Mouse (Mus musculus) layer of hippocampus, adult 2 months (tissue): ENCODE results near the gene Il34. TPM values are rescaled to one million over a fixed set of nuclear protein-coding genes. Genes with fewer than 3 reads are reported as not detected.

Experiments used
- DNase-seq, 2 experiments: peaks; one replicate each; pipeline ENCODE4 v3.0.0; 2022; ENCODE audit warnings: low spot score in 2 of 2
- H3K27ac ChIP-seq: fragments of 200-600 bp; 2 replicates; pipeline ENCODE4 v1.8.1; 2022
- H3K4me3 ChIP-seq: fragments of 200-600 bp; 2 replicates; pipeline ENCODE4 v1.8.1; 2022; ENCODE audit warnings: mild to moderate bottlenecking
- CTCF ChIP-seq: fragments of 200-600 bp; conservative IDR thresholded peaks from 2 replicates; pipeline ENCODE4 v1.8.1; 2022; ENCODE audit warnings: antibody characterized with exemption, mild to moderate bottlenecking, moderate library complexity
- long read RNA-seq, 2 experiments: library from polyadenylated mRNA; stranded (forward); transcript quantifications; one replicate each; pipeline ENCODE4 v2.0.0; 2021; ENCODE audit warnings: borderline mapping rate in 2 of 2
- total RNA-seq, 2 experiments: library from RNA; stranded (reverse); gene quantifications; 2 replicates each; pipeline ENCODE4 v1.2.3; 2021

The Il34 gene
- 10 to 100 TPM; 64.7 to 71.5 TPM for total RNA-seq
- long read RNA-seq, experiment 1, partial matches to known transcripts: 24 of 42 reads
- long read RNA-seq, experiment 1, other reads (novel, unspliced or antisense): 14 of 42 reads
- long read RNA-seq, experiment 2, partial matches to known transcripts: 23 of 45 reads
- long read RNA-seq, experiment 2, other reads (novel, unspliced or antisense): 19 of 45 reads

GRCm38 (mm10) chr8:110805669-110806068 is at the start of gene Il34:
Il34 (minus strand) TSS chr8:110805924.
- DNase-seq: no peak
- no peak within 1 kb of the TSS for H3K27ac ChIP-seq
- TF ChIP-seq CTCF: no peak
- H3K4me3 ChIP-seq: peak within 1 kb of the TSS; percentile 11; the same call in 1 of the 2 replicates

DNA sequence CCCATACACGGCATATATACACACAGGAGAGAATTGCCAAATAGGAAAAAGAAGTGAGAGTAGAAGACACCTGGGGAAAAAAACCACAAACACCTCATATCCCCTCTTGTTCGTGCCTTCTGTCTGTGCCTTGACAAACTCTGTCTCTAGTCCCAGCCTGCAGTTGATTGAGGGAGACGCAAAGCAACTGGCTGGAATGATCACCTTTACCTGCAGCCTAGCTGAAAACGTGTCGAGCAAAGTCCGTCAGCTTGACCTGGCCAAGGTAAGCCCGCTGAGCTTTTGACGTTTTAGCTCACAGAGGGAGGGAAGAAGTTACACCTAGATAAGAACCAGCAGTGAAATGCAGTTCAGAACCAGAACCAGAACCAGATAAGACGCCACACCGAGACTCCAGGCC is 45.5 kb upstream of the Il34 start:
- DNase-seq: no peak
- H3K27ac ChIP-seq: no peak overlapping the region
- no peak for TF ChIP-seq CTCF

GRCm38 (mm10) chr8:110847645-110848495 is 42.1 kb upstream of the Il34 start:
- TF ChIP-seq CTCF: no peak
- H3K4me3 ChIP-seq: peak overlapping the region; percentile 87
- H3K27ac ChIP-seq: no peak overlapping the region
- no peak for DNase-seq

More for the DNA sequence above, 45.5 kb upstream of the Il34 start:
- H3K4me3 ChIP-seq: no peak overlapping the region

DNA sequence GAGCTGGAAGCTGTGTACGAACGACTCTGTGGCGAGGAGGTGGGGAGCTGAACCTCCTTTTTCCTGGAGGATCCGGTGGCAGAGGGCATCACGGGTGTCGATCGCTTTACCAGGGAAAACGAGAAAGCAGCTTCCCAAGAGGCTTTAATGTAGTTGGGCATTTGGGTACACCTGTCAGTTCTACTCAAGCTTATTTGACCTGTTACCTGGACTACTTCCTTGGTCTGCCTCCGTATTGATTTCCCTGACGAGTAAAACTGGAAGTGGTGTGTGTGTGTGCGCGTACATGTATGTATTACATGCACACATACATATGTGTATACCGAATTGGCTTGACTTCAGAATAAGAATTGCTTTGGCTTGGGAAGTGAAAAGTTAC is 41.4 kb upstream of the Il34 start:
- no peak for DNase-seq
- Histone ChIP-seq H3K4me3 (peak overlapping the region; percentile 87), H3K27ac (peak overlapping the region; percentile 96)
- TF ChIP-seq CTCF: no peak

- DNase-seq: peak; percentile 82 to 86
- peak within 1 kb of the TSS; percentile 96 for H3K27ac ChIP-seq
- peak; percentile 31 for TF ChIP-seq CTCF
These were observed 40.9 kb upstream of the Il34 start, which contains the start of the genes Cog4 and Sf3b3 for GRCm38 (mm10) chr8:110846405-110847170. Cog4 (plus strand) TSS chr8:110846600. Sf3b3 (minus strand) TSS chr8:110846787.

GRCm38 (mm10) chr8:110845821-110846404 is 40.2 kb upstream of the Il34 start:
- H3K27ac ChIP-seq: peak overlapping the region; percentile 96
- DNase-seq: no peak
- no peak for TF ChIP-seq CTCF
- peak overlapping the region; percentile 87 for H3K4me3 ChIP-seq

More at GRCm38 (mm10) chr8:110846405-110847170, 40.9 kb upstream of the Il34 start, which contains the start of the genes Cog4 and Sf3b3:
- peak within 1 kb of the TSS; percentile 87 for H3K4me3 ChIP-seq

- H3K4me3 ChIP-seq: peak overlapping the region; percentile 87
- no peak for TF ChIP-seq CTCF
These were observed 39.2 kb upstream of the Il34 start for GRCm38 (mm10) chr8:110844941-110845340.

GRCm38 (mm10) chr8:110843207-110843606 is 37.5 kb upstream of the Il34 start:
- H3K4me3 ChIP-seq: no peak overlapping the region
- no peak for DNase-seq
- H3K27ac ChIP-seq: no peak overlapping the region
- TF ChIP-seq CTCF: no peak

More at GRCm38 (mm10) chr8:110844941-110845340, 39.2 kb upstream of the Il34 start:
- H3K27ac ChIP-seq: no peak overlapping the region
- no peak for DNase-seq

DNA sequence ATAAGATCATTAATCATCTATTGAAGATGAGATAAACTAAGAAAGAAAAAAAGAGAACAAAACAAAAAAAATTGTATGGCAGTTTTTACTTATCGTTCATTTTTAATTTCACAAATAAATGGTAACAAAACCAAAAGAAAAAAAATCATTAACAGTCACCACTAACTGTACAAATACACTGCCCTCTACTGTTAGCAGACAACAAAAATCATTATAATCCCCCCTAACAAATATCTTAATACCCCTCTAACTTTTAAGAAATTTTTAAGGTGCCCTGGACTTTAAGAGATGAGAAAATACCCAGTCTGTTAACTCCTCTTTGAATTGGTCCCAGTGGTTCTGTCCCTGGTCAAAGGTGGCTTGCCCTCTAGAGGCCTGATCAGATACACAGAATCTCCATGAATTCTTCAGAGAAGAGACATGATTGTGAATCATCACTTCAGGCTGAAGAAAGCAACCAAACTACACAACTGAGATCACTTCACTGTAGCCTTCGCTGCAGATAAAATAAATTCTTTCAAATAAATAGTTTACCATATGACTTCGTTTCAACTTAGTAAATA is 36.4 kb upstream of the Il34 start:
- peak; percentile 73 for TF ChIP-seq CTCF
- no peak for DNase-seq
- Histone ChIP-seq H3K27ac (no peak overlapping the region), H3K4me3 (no peak overlapping the region)

- no peak for DNase-seq
- Histone ChIP-seq H3K27ac (no peak overlapping the region), H3K4me3 (no peak overlapping the region)
- 0 out of 2 replicates have a peak, but pooled peaks have one; percentile 7 for TF ChIP-seq CTCF
These were observed 26.2 kb upstream of the Il34 start for GRCm38 (mm10) chr8:110831956-110832355.

- DNase-seq: no peak
- no peak for TF ChIP-seq CTCF
- Histone ChIP-seq H3K27ac (no peak overlapping the region), H3K4me3 (no peak overlapping the region)
These were observed 22.8 kb upstream of the Il34 start for GRCm38 (mm10) chr8:110828511-110828910.

GRCm38 (mm10) chr8:110824861-110825260 is 19.1 kb upstream of the Il34 start:
- Histone ChIP-seq H3K4me3 (no peak overlapping the region), H3K27ac (no peak overlapping the region)
- no peak for TF ChIP-seq CTCF
- no peak for DNase-seq

- H3K4me3 ChIP-seq: no peak overlapping the region
These were observed 16.2 kb upstream of the Il34 start for GRCm38 (mm10) chr8:110821960-110822359.

More at GRCm38 (mm10) chr8:110821960-110822359, 16.2 kb upstream of the Il34 start:
- H3K27ac ChIP-seq: no peak overlapping the region
- no peak for TF ChIP-seq CTCF
- no peak for DNase-seq
